Mouse (Mus musculus): Measurements from ENCODE around the gene Elof1. TPM values are rescaled to one million over a fixed set of nuclear protein-coding genes. Genes with fewer than 3 reads are reported as not detected.
"Not testable (repeated sequence)": the region's sequence is repeated elsewhere in the genome, so short reads cannot be mapped to it uniquely, and the experiment has no call there.

Gene Elof1
- total RNA-seq (2021), result 10 to 100 TPM; 35.2 to 36.2 TPM
- long read RNA-seq, experiment 1, transcript Elof1-201 (3 exons, 888 nt), result major isoform, 38 of 44 reads
- long read RNA-seq, experiment 1, partial matches to known transcripts, result 0 of 44 reads
- long read RNA-seq, experiment 1, other reads (novel, unspliced or antisense), result 2 of 44 reads
- long read RNA-seq, experiment 2, transcript Elof1-201 (3 exons, 888 nt), result major isoform, 38 of 41 reads
- long read RNA-seq, experiment 2, partial matches to known transcripts, result 0 of 41 reads
- long read RNA-seq, experiment 2, other reads (novel, unspliced or antisense), result 1 of 41 reads

DNA sequence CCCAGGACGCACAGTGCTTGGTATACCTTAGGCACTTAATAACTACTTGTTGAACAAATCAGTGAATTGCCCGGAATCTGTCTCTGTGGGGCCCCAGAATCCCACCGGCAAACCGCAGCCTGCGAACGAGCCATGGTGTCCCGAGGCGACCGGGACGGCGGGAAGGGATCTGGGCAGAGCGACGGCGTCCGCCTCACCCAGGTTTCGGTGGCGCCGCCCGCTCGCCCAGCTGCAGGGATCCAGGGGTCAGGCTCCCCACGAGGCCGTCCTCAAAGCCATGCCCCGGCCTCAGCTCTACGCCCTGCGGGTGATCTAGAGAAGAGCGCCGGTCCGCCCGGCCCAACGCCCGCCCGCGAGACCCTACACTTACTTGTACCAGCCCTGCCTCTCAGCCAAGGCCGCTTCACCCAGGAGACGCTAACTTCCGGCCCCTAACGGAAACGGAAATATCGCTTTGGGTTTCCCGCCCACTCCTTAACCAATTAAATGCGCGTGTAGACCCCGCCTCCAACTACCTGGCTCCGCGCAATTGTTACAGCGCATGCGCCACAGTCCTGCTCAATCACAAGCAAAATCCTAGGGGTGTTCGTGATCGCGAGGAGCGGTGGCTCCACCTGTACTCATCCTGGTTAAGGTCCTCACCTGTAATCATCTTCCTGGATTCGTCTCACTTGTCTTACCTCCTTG lies at the start of gene Elof1:
Elof1 (minus strand) TSS at position 433 of the 687 bp plus-strand sequence.
- DNase-seq, result peak; percentile 95 to 96

DNA sequence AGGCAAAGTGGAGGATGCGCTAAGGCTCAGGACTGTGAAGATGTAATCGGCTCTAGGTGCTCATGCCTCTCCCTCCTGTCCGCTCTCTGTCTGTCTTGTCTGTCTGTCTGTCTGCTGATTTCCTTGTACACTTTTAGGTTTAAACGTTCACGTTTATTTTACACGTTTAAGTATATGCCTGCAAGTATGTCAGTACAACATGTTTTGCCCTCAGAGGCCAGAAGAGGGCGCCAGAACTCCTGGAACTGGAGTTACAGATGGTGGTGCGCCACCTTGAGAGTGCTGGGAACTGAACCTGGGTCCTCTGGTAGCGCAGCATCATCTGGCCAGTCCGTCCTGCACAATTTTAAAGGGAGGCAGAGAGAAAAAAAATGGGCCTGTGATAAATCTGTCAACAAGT lies 49.7 kb upstream of the Elof1 start:
- DNase-seq, result no peak

DNA sequence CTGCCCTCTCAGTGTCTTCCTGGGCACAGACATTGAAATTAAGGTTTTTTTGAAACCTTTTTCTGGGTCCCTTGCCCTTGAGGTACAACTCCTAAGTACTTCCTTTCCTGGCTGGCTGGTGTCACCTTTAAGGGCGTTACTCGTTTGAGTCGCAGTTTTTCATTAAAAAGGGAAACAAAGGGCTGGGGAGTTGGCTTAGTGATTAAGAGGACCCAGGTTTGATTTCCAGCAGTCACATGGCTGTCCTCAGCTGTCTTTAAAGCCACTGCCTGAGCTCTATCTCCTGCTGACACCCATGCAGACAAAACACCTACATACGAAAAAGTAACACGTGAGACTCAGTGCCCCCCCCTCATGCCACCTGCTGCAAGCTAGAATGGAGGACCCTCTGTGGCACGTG lies 49.0 kb upstream of the Elof1 start:
- DNase-seq, result no peak

DNA sequence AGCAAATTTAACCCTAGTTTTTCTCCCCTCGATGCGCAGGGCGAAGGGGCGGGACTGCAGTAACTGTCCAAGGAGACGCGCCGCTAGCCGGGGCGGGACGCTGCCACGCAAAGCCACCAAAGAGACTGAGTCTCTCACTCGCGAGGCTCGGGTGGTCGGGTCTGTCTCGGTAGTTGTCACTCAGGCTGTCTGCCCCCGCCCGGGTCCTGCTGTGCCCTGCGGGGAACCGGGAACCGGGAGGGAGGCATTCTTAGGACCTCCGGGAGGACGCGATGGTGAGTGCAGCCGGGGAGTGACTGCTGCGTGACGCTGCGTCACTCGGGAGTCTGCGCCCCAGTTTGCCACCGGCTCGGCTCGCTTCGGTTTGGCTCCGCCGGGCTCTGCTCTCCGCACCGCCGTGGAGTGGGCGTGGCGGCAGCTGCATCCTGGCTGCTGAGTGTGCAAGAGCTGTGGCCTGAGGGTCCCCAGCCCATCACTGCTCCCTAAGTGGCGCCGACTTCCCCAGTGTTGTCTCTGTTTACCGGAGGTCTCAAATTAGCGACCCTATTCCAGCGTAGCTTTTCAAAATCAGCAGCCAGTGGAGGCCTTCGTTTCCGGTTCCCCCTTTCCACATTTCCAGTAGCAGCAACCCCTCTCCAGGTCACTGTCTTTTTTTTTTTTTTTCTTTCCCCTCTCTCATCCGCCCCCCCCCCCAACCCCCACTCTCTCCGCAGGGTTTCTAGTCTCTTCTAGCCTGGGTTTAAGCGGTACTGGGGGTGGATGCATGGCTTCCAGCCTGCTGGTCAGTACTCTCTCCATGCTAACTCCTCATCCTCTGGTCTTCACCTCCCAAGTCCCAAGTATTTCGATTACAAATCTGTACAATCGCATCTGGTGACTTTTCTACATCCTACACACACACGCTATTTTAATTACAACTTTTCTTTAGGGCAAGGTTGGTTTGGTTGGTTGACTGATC lies 48.0 kb upstream of the Elof1 start:
- peak; percentile 34 to 35 for DNase-seq

DNA sequence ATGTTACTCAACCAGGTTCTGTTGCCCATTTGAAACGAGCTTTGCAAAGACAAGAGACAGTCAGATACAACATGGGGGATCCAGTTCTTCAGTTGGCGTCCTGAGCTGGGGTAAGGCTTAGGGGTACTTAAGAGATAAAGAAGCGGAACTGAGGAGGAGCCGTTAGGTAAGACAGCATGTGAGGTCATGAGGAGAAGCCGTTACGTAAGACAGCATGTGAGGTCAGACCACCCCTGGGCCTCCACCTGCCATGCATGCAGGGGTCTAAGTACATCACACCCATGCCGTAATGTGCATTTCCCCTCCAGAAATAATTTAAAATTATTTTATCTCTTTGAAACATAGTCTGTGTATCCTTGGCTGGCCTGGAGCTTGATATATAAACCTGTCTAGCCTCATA lies 45.9 kb upstream of the Elof1 start:
- no peak for DNase-seq

DNA sequence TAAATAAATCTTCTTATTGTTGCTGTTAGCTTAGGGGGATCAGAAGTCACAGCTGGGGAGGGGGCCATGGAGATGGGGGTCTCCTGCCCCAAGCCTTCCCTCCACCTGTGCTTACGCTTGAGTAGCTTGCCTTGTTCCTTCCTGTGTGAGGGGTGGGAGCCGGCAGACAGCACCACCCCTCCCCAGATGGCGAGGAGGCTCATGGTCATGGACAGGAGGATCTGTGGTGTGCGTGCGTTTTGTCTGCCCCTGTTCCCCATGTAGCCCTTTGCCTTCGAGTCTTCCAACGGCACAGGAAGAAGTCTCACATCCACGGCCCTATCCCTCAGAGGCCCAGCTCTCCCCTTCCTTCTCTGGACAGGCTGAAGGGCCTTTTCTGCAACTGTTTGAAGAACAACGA lies 45.3 kb upstream of the Elof1 start:
- no peak for DNase-seq

DNA sequence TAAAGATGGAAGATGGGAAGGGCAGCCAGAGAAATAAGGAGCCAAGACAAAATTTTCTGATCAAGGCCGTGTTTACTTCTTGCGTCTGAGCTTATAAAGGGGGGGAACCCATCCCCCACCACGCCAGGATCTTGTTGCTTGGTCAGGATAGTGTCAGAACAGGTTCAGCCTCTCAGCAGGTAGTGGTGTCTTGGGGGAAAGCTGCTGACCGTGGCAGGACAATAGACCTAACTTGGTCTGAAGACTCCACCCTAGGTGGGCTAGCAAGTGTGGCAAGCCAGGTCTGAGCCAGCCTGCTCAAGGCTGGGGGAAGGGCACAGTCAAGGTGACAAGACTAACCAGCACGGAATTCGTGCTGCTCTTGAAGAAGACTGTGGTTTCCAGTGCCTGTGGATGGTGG lies 44.3 kb upstream of the Elof1 start:
- no peak for DNase-seq

DNA sequence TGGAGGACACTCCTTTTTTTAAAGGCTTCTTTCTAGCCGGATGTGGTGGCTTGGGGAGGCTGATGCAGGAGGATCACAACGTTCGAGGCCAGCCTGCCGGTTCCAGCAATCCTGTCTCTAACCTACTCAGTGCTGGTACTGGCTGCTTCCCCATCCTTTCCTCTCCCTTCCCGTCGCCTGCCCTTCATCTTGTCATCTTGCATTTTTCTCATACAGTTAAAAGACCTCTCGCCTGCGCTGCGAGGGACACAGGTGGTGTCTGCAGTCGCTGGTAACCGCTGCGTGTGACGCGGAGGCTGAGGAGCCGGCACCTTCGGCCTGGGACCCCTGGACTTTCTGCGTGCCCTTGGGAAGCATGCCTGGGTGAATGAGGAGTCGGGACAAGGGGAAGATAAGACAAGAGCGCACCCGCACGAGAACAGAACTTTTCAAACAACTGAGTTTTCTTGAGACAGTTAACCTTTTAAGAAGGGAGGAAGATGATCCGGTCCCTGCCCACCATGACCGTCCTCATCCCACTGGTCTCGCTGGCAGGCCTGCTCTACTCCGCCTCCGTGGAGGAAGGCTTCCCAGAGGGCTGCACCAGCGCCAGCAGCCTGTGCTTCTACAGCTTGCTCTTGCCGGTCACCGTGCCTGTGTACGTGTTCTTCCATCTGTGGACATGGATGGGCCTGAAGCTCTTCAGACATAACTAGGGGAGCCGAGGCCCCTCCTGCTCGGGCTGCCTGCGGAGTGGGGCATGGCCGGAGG lies 40.7 kb upstream of the Elof1 start:
- DNase-seq, result no peak

DNA sequence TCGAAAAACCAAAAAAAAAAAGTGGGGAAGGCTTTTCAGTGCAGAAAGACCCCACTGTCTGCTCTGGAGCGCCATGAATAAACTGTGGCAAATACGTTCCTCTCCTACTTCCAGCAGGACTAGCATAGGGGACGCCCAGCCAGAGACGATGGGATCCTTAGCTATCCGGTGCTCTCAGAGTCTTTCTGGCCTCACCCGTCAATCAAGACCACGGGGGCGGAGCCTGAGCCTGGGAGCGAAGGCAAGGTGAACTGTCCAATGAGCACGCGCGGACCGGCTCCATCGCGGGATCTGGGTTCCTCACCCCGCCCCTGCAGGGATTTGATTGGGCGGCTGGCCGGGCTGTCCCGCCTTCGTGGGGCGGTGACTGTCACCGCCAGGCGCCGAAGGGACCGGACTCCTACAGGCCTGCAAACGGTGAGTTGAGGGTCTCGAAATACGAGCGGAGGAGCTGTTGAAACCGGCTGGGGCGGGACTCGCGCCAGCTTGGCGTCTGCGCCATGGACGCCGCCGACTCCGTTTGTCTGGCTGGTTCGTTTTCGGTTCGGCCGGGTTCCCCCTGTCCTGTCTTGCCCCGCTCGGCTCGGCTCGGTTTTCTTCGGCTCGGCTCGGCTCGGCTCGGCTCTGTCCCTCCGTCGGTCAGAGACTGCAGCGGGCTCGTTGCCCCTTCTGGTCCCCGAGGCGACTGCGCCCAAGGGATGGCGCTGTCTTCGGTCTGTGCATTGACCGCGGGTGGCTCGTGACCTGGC lies 39.7 kb upstream of the Elof1 start, which contains the start of gene Pigyl:
Pigyl (plus strand) TSS at position 350 of the 749 bp plus-strand sequence.
- DNase-seq, result peak; percentile 99 to 100

DNA sequence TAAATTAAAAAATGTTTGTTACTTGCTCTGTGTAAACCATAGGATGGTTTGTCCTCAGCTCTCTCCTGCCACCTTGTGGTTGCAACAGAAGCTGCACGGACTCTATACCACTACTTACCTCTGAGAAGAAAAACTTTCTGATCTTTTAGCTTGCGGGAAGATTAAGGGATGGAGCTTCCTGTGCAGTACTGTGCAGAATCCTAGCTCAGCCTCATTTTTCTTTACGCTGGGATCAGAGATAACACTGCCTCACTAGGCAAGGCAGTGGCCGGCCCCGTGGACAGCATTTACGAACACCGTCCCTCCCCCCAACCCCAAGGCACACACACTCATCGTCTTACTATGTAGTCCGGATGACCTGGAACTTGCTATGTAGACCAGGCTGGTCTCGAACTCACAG lies 38.6 kb upstream of the Elof1 start:
- peak; percentile 64 to 82 for DNase-seq

DNA sequence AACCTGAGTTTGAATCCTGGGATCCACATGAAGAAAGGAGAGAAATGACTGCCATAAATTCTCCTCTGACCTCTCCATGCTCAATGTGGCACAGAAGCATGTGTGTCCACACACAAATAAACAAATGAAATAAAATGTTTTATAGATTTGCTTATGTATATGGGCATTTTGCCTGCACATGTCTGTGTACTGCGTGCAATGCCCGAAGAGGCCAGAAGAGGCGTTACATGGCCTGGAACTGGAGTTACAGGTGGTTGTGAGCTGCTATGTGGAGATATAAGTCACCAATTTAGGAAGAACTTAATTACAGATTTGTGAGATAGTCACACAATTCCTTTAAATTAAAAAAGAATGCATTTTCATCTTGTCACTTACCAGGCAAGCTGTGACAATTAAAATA lies 36.8 kb upstream of the Elof1 start:
- no peak for DNase-seq

DNA sequence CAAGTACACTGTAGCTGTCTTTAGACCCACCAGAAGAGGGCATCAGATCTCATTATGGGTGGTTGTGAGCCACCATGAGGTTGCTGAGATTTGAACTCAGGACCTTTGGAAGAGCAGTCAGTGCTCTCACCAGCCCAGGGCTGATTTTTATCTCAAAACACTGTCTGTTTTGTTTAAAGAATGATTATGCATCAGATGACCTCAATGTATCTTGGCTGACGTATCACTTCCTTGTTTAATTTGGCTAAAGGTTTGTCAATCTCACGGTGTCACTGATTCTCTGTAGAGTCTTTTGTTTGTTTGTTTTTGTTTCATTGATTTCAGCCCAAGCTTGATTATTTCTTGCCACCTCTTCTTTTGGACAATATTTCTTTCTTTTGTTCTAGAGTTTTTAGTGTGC lies 34.0 kb upstream of the Elof1 start:
- no peak for DNase-seq

DNA sequence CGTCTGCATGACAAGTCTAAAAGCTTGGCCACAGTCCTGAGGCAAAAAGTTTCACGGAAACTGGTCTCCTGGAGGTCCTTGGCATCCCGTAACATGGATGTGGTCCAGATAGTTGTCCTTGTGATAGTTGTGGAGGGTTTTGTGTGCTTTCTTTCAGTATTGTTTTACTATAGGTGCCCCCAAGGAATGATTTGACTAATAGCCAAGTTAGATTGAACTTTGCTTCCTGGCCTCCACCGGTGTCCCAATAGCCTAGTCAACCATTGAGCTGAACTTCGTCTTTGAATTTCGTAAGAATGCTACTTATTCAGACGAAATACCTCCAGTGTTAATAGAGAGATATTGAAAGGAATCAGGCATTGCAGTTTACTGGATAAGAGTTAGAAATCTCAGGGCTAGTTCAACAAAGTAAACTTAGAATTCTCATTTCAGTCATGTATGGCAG lies 33.3 kb upstream of the Elof1 start:
- DNase-seq, result not testable (repeated sequence)

DNA sequence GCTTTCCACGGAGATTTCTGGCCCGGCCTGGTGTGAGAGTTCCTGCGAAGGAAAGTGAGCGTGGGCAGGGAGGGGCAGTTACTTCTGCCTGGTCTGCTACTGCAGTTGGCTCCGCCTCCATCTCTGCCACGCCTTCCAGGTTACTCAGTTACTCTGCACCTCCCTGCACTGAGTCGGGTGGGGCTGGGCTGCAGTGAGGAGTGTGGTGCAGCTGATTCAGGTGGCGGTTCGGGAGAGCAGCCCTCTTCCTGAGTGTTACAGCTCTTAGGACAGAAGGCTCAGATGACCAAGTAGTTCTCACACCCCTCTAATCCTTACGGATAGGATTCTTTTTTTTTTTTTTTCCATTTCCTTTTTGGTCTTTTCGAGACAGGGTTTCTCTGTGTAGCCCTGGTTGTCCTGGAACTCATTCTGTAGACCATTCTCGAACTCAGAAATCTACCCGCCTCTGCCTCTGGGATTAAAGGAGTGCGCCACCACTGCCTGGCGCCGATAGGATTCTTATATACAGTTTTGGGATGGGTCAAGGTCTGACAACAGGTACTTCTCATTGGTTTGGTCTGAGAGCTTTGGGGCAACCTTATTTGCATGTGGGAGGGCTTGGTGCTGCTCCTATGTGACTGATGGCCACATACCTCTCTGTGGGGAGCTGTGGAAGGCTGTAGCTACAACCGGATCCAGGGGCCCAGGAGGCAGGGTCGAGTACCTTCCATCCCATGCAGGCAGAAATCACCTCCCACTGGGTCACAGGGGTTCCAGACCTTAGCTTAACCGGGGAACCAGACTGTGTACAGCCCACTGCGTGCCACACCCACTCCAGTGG lies 32.7 kb upstream of the Elof1 start:
- no peak for DNase-seq

DNA sequence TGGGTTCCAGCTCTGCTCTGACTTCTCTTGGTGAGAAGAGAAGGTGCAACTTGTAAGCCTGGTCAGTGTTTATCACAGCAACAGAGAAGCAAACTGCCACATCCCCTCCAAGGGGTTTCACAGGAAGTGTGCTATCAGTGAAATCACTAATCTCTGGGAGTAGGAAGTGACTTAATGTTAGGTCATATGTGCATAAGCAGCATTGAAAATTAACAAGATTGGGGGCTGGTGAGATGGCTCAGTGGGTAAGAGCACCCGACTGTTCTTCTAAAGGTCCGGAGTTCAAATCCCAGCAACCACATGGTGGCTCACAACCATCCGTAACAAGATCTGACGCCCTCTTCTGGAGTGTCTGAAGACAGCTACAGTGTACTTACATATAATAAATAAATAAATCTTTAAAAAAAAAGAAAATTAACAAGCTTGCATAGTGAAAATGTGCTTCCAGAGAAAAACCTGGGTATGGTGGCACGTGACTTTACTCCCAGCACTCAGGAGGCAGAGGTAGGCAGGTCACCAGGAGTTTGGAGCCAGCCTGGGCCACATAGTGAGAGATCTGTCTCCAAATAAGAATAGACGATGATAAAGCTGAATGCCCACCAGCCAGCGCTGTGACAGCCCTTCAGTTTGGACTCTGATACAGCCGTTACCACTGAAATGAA lies 27.5 kb upstream of the Elof1 start:
- no peak for DNase-seq

DNA sequence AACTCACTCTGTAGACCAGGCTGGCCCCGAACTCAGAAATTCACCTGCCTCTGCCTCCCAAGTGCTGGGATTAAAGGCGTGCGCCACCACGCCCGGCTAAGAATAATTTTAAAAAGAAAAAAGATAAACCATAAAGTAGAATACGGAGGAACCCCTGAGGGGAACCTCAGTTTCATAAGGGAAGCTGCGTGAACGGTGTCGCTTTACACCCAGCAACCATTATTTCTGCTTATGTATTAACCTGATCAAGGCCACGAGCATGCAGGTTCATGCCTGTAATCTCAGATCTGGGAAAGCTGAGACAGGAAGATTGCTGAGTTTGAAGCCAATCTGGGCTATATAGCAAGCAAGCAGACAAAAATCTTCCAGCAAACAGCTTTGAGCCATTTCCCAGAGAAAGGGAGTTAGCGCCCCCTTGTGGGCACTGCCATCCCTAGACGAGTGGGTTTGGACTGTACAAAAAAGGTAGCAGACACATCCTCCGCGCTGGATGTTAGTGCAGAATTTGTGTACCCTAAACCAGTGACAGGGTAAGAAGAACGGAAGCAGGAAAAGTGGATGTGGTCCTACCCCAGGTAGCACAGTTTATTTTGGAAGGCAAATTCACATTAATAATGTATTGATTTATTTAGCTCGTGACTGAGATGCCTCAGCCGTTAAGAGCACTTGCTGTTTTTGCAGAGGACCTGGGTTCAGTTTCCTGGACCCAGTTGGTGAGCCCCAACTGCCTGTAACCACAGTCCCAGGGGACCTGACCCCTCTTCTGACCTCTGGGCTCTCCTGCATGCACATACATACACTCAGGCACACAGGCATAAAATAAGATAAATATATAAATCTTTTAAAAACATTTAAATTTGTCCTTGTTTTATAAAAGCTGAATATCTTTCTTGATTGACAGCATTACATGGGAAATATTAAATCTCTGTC lies 26.4 kb upstream of the Elof1 start:
- peak; percentile 81 to 92 for DNase-seq

DNA sequence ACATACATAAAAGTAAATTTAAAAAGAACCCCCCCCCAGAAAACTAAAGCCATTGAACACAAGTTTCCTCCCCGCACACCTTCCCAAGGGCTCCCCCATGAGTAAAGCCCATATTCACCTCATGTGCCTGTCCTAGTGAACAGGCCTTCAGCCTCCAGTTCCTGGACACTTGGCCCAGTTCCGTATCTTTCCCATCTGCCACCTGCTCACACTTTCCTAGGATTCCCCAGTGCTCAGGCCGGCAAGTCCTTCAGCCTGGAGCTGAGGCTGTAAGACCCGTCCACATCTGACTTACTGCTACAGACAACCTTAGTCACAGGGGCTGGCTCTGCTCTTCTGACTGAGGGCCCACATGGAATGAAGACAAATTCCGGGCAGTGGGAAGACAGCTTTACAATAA lies 22.8 kb upstream of the Elof1 start:
- DNase-seq, result no peak

DNA sequence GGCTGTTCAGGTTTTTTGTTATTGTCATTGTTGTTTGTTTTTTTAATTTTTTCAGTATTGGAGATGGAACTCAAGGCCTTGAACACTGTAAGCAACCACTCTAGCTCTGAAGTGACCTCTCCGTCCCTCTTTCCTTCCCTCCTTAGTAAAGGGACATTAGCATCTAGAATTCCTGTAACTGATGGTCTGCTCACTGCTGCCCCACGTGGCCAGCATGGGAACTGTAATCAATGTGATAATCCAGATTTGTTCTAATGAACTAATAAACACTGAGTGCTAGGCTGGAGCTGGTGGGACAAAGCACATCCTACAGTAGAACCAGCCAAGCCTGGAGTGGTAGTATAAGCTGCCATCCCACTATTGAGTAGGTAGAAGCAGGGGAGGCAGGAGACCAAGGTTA lies 21.5 kb upstream of the Elof1 start:
- peak in 1 of 2 experiments; percentile 69 for DNase-seq
